Mouse (Mus musculus): ENCODE data around the gene Tsku. TPM values are rescaled to one million over a fixed set of nuclear protein-coding genes. Genes with fewer than 3 reads are reported as not detected.

Gene Tsku
- polyA plus RNA-seq, 1 experiment from 2014 or later, result 9.1 TPM

Other genes with a start within 250 kb of the Tsku start
- gene Myo7a, start 241.8 kb downstream of the Tsku start, polyA plus RNA-seq (2015; fragmentation: Nextera tagmentation; extraction: Ambion mirVana), result 17.3 and 18.4 TPM in 2 replicates
- gene Omp, start 215.8 kb downstream of the Tsku start, polyA plus RNA-seq (2015; fragmentation: Nextera tagmentation; extraction: Ambion mirVana), result 0.30 and 0.49 TPM in 2 replicates
- gene Capn5, start 183.1 kb downstream of the Tsku start, polyA plus RNA-seq (2015; fragmentation: Nextera tagmentation; extraction: Ambion mirVana), result 15.3 and 16.3 TPM in 2 replicates
- gene B3gnt6, start 161.8 kb downstream of the Tsku start, polyA plus RNA-seq (2015; fragmentation: Nextera tagmentation; extraction: Ambion mirVana), result 0.27 TPM in 1 of 2 replicates, not detected in the other
- 16.6 and 18.3 TPM in 2 replicates for gene Acer3, start 40.1 kb downstream of the Tsku start, polyA plus RNA-seq (2015; fragmentation: Nextera tagmentation; extraction: Ambion mirVana)
- 0.10 TPM in 1 of 2 replicates, not detected in the other for gene Gucy2d, start 79.1 kb upstream of the Tsku start, polyA plus RNA-seq (2015; fragmentation: Nextera tagmentation; extraction: Ambion mirVana)
- gene Lrrc32, start 128.0 kb upstream of the Tsku start, polyA plus RNA-seq (2015; fragmentation: Nextera tagmentation; extraction: Ambion mirVana), result 3.1 and 3.9 TPM in 2 replicates

Measured in hindbrain, embryonic 13.5 days (tissue).